Comparison of ENCODE assay signal across 11 mouse cellular contexts in genomic region chr9:34847664-34848063, GRCm38 (mm10).
DNase-seq lines count a peak whose midpoint lies in the region; ATAC-seq and TF ChIP-seq lines count a peak whose summit lies in the region.
"Had no signal": no experiment of that assay in that cellular context is flagged by ENCODE, and none has a peak within 500 bp of the region (broad histone marks: within the 10 kb centered on the region; RNA-seq: fewer than 3 reads in every experiment).

No protein-coding gene starts in this region.

- no peak for TF ChIP-seq EP300 in heart, postnatal 0 days (IDR thresholded peaks at IDR 0.05; ENCODE audit: low read depth)

- no peak overlapping the region for H3K4me2 ChIP-seq in heart, postnatal 0 days (ENCODE audit: low read depth, low read length)

- no peak overlapping the region for H3K4me3 ChIP-seq in heart, postnatal 0 days (ENCODE audit: low read depth, low read length)
- H3K4me3 ChIP-seq in heart, embryonic 10.5 days, result no peak overlapping the region
- no peak overlapping the region for H3K4me3 ChIP-seq in small intestine, adult 2 months (ENCODE audit: low read depth, low read length)

- no peaks in the 10 kb centered on the region for H3K36me3 ChIP-seq in heart, postnatal 0 days (replicated peaks; ENCODE audit: control insufficient read depth, insufficient read depth, low read length)
- H3K36me3 ChIP-seq in heart, embryonic 10.5 days, result no peaks in the 10 kb centered on the region
- H3K36me3 ChIP-seq in small intestine, adult 2 months (ENCODE audit: control insufficient read depth, insufficient read depth, low read length), result no peaks in the 10 kb centered on the region

- no peaks in the 10 kb centered on the region for H3K27me3 ChIP-seq in heart, postnatal 0 days (ENCODE audit: control insufficient read depth, insufficient read depth, low read length)
- H3K27me3 ChIP-seq in heart, embryonic 10.5 days (ENCODE audit: insufficient read depth, poor library complexity, severe bottlenecking), result no peaks in the 10 kb centered on the region
- H3K27me3 ChIP-seq in small intestine, adult 2 months (ENCODE audit: control insufficient read depth, insufficient read depth, low read length), result no peaks in the 10 kb centered on the region

- H3K27ac ChIP-seq in heart, postnatal 0 days (ENCODE audit: low read depth), result no peak overlapping the region
- H3K27ac ChIP-seq in heart, embryonic 10.5 days, result no peak overlapping the region
- no peak overlapping the region for H3K27ac ChIP-seq in small intestine, adult 2 months (ENCODE audit: insufficient read depth, low read depth, low read length)

- 45% methylated on average over 5 of the region's 5 CpGs for WGBS in heart, postnatal 0 days
- WGBS in heart, embryonic 10.5 days, result 53% methylated on average over 5 of the region's 5 CpGs
- WGBS in small intestine, adult 2 months, result 58% methylated on average over 5 of the region's 5 CpGs

- no peak for ATAC-seq in heart, postnatal 0 days (ENCODE audit: insufficient read depth, low read depth)
- ATAC-seq: forebrain, embryonic 16.5 days had no signal

- DNase-seq in heart, postnatal 0 days (ENCODE audit: low spot score), result no peak
- no peak for DNase-seq in heart, embryonic 10.5 days (ENCODE audit: low spot score)
- DNase-seq in right cerebral cortex, postnatal 14 days, result peak; percentile 18
- no peak for DNase-seq in right cerebral cortex, postnatal 25 days
- peak; percentile 63 for DNase-seq in embryo, embryonic 10 days (ENCODE audit: low spot score)
- no peak for DNase-seq in cerebellum, adult 8-10 months
- DNase-seq in layer of hippocampus, postnatal 14 days (ENCODE audit: low spot score in 2 of 2), result no peak
- DNase-seq: adrenal gland, adult 2 months; layer of hippocampus, postnatal 36 days had no signal

- TF ChIP-seq CTCF in heart, postnatal 0 days (IDR thresholded peaks at IDR 0.05; ENCODE audit: low read depth), result peak; percentile 62
- peak; percentile 40; the same call in 1 of the 2 replicates for TF ChIP-seq CTCF in small intestine, adult 2 months (IDR thresholded peaks at IDR 0.05; ENCODE audit: extremely low read depth, insufficient read length, insufficient replicate concordance, low read depth, low read length)

- H3K9me3 ChIP-seq in heart, postnatal 0 days (replicated peaks; ENCODE audit: control insufficient read depth, low read length), result no peaks in the 10 kb centered on the region
- H3K9me3 ChIP-seq in heart, embryonic 10.5 days, result no peaks in the 10 kb centered on the region

- no peak for TF ChIP-seq POLR2A in small intestine, adult 2 months (IDR thresholded peaks at IDR 0.05; ENCODE audit: low read depth, low read length)

- no peaks in the 10 kb centered on the region for H3K4me1 ChIP-seq in heart, postnatal 0 days (ENCODE audit: control insufficient read depth, insufficient read depth)
- H3K4me1 ChIP-seq in heart, embryonic 10.5 days, result no peaks in the 10 kb centered on the region
- no peaks in the 10 kb centered on the region for H3K4me1 ChIP-seq in small intestine, adult 2 months (ENCODE audit: control insufficient read depth, insufficient read depth, insufficient read length, low read length)

- no peak overlapping the region for H3K9ac ChIP-seq in heart, postnatal 0 days (replicated peaks; ENCODE audit: low read depth, low read length)

Comparison
In these comparisons a context has a peak if more than half of its experiments do, and no peak if none do; other contexts are left out.
1. DNase-seq: peak in right cerebral cortex, postnatal 14 days (single experiment) and embryo, embryonic 10 days (single experiment); none in heart, postnatal 0 days (single experiment), heart, embryonic 10.5 days (single experiment), right cerebral cortex, postnatal 25 days (single experiment), cerebellum, adult 8-10 months (single experiment) and layer of hippocampus, postnatal 14 days (0 of 2).